Mouse (Mus musculus): ENCODE data around the gene Fxyd1. TPM values are rescaled to one million over a fixed set of nuclear protein-coding genes. Genes with fewer than 3 reads are reported as not detected.

The Fxyd1 gene
- polyA plus RNA-seq, 1 experiment from 2014 or later, result 71.8 TPM

GRCm38 (mm10) chr7:31052251-31052635 is 4.8 kb downstream of the Fxyd1 start:
- Histone ChIP-seq H3K9me3 (ENCODE audit: control insufficient read depth, low read length) (no peaks in the 10 kb centered on the region), H3K27ac (ENCODE audit: low read depth) (no peak overlapping the region), H3K27me3 (replicated peaks; ENCODE audit: control insufficient read depth, insufficient read depth, low read length) (peaks cover 56% of the 10 kb centered on the region), H3K36me3 (ENCODE audit: control insufficient read depth, insufficient read depth, low read length) (no peaks in the 10 kb centered on the region), H3K4me1 (replicated peaks; ENCODE audit: control insufficient read depth, insufficient read depth, low read length) (peaks cover 56% of the 10 kb centered on the region), H3K9ac (ENCODE audit: low read length) (no peak overlapping the region), H3K4me3 (ENCODE audit: low read depth, low read length) (peak overlapping the region; percentile 10; the same call in 1 of the 2 replicates), H3K4me2 (ENCODE audit: low read length) (peak overlapping the region; percentile 41)
- DNase-seq (ENCODE audit: low spot score) (no peak), ATAC-seq (replicated peaks; ENCODE audit: low FRiP score, low TSS enrichment, low read depth) (no peak)
- 6% methylated on average over 22 of the region's 22 CpGs for WGBS

GRCm38 (mm10) chr7:31051321-31052021 is 5.5 kb downstream of the Fxyd1 start, which contains the start of gene Fxyd7:
TSS of gene Fxyd7 (minus strand) at chr7:31051467.
- Histone ChIP-seq H3K4me3 (ENCODE audit: low read depth, low read length) (peak within 1 kb of the TSS; percentile 16; the same call in 1 of the 2 replicates), H3K36me3 (ENCODE audit: control insufficient read depth, insufficient read depth, low read length) (no peaks in the 10 kb centered on the region), H3K27me3 (replicated peaks; ENCODE audit: control insufficient read depth, insufficient read depth, low read length) (peaks cover 56% of the 10 kb centered on the region), H3K9me3 (ENCODE audit: control insufficient read depth, low read length) (no peaks in the 10 kb centered on the region), H3K4me2 (ENCODE audit: low read length) (peak within 1 kb of the TSS; percentile 41), H3K4me1 (replicated peaks; ENCODE audit: control insufficient read depth, insufficient read depth, low read length) (peaks cover 56% of the 10 kb centered on the region), H3K27ac (ENCODE audit: low read depth) (no peak within 1 kb of the TSS), H3K9ac (ENCODE audit: low read length) (0 out of 2 replicates have a peak within 1 kb of the TSS, but pooled peaks have one; percentile 8)
- DNase-seq (ENCODE audit: low spot score) (no peak), ATAC-seq (replicated peaks; ENCODE audit: low FRiP score, low TSS enrichment, low read depth) (no peak)
- 2% methylated on average over 27 of the region's 28 CpGs for WGBS

GRCm38 (mm10) chr7:31050921-31051320 is 6.1 kb downstream of the Fxyd1 start:
- Histone ChIP-seq H3K4me1 (replicated peaks; ENCODE audit: control insufficient read depth, insufficient read depth, low read length) (peaks cover 55% of the 10 kb centered on the region), H3K27ac (ENCODE audit: low read depth) (no peak overlapping the region), H3K4me3 (ENCODE audit: low read depth, low read length) (peak overlapping the region; percentile 16; the same call in 1 of the 2 replicates), H3K9ac (ENCODE audit: low read length) (0 out of 2 replicates have a peak overlapping the region, but pooled peaks have one; percentile 8), H3K36me3 (ENCODE audit: control insufficient read depth, insufficient read depth, low read length) (no peaks in the 10 kb centered on the region), H3K9me3 (ENCODE audit: control insufficient read depth, low read length) (no peaks in the 10 kb centered on the region), H3K27me3 (replicated peaks; ENCODE audit: control insufficient read depth, insufficient read depth, low read length) (peaks cover 56% of the 10 kb centered on the region), H3K4me2 (ENCODE audit: low read length) (peak overlapping the region; percentile 41)
- ATAC-seq (replicated peaks; ENCODE audit: low FRiP score, low TSS enrichment, low read depth) (no peak), DNase-seq (ENCODE audit: low spot score) (no peak)
- 7% methylated on average over 9 of the region's 9 CpGs for WGBS

- under 1% methylated on average over 6 of the region's 6 CpGs for WGBS
- Histone ChIP-seq H3K4me3 (ENCODE audit: low read depth, low read length) (0 out of 2 replicates have a peak overlapping the region, but pooled peaks have one; percentile 16), H3K36me3 (ENCODE audit: control insufficient read depth, insufficient read depth, low read length) (no peaks in the 10 kb centered on the region), H3K9me3 (ENCODE audit: control insufficient read depth, low read length) (no peaks in the 10 kb centered on the region), H3K9ac (ENCODE audit: low read length) (0 out of 2 replicates have a peak overlapping the region, but pooled peaks have one; percentile 8), H3K4me2 (ENCODE audit: low read length) (peak overlapping the region; percentile 41), H3K27me3 (replicated peaks; ENCODE audit: control insufficient read depth, insufficient read depth, low read length) (peaks cover 56% of the 10 kb centered on the region), H3K4me1 (replicated peaks; ENCODE audit: control insufficient read depth, insufficient read depth, low read length) (peaks cover 52% of the 10 kb centered on the region), H3K27ac (ENCODE audit: low read depth) (no peak overlapping the region)
- ATAC-seq (replicated peaks; ENCODE audit: low FRiP score, low TSS enrichment, low read depth) (no peak), DNase-seq (ENCODE audit: low spot score) (no peak)
Observed at GRCm38 (mm10) chr7:31050487-31050886, 6.5 kb downstream of the Fxyd1 start.

GRCm38 (mm10) chr7:31049846-31050281 is 7.1 kb downstream of the Fxyd1 start:
- Histone ChIP-seq H3K9me3 (ENCODE audit: control insufficient read depth, low read length) (no peaks in the 10 kb centered on the region), H3K4me2 (ENCODE audit: low read length) (peak overlapping the region; percentile 41), H3K4me3 (ENCODE audit: low read depth, low read length) (0 out of 2 replicates have a peak overlapping the region, but pooled peaks have one; percentile 16), H3K36me3 (ENCODE audit: control insufficient read depth, insufficient read depth, low read length) (no peaks in the 10 kb centered on the region), H3K27ac (ENCODE audit: low read depth) (no peak overlapping the region), H3K4me1 (replicated peaks; ENCODE audit: control insufficient read depth, insufficient read depth, low read length) (peaks cover 46% of the 10 kb centered on the region), H3K9ac (ENCODE audit: low read length) (no peak overlapping the region), H3K27me3 (replicated peaks; ENCODE audit: control insufficient read depth, insufficient read depth, low read length) (peaks cover 59% of the 10 kb centered on the region)
- 1% methylated on average over 12 of the region's 15 CpGs for WGBS
- no peak for ATAC-seq (replicated peaks; ENCODE audit: low FRiP score, low TSS enrichment, low read depth)
- DNase-seq (ENCODE audit: low spot score), result no peak

- Histone ChIP-seq H3K4me2 (ENCODE audit: low read length) (peak overlapping the region; percentile 41), H3K36me3 (ENCODE audit: control insufficient read depth, insufficient read depth, low read length) (no peaks in the 10 kb centered on the region), H3K4me1 (replicated peaks; ENCODE audit: control insufficient read depth, insufficient read depth, low read length) (peaks cover 40% of the 10 kb centered on the region), H3K9ac (ENCODE audit: low read length) (no peak overlapping the region), H3K9me3 (ENCODE audit: control insufficient read depth, low read length) (no peaks in the 10 kb centered on the region), H3K27me3 (replicated peaks; ENCODE audit: control insufficient read depth, insufficient read depth, low read length) (peaks cover 61% of the 10 kb centered on the region), H3K4me3 (ENCODE audit: low read depth, low read length) (0 out of 2 replicates have a peak overlapping the region, but pooled peaks have one; percentile 16), H3K27ac (ENCODE audit: low read depth) (no peak overlapping the region)
- WGBS, result 17% methylated on average over 5 of the region's 5 CpGs
- no peak for DNase-seq (ENCODE audit: low spot score)
- ATAC-seq (replicated peaks; ENCODE audit: low FRiP score, low TSS enrichment, low read depth), result no peak
Observed at GRCm38 (mm10) chr7:31049135-31049845, 7.7 kb downstream of the Fxyd1 start.

GRCm38 (mm10) chr7:31042431-31042910 is 14.5 kb downstream of the Fxyd1 start, which contains the start of gene Fxyd5:
TSS of gene Fxyd5 (minus strand) at chr7:31042481.
- Histone ChIP-seq H3K27me3 (replicated peaks; ENCODE audit: control insufficient read depth, insufficient read depth, low read length) (peaks cover 25% of the 10 kb centered on the region), H3K27ac (ENCODE audit: low read depth) (no peak within 1 kb of the TSS), H3K36me3 (ENCODE audit: control insufficient read depth, insufficient read depth, low read length) (no peaks in the 10 kb centered on the region), H3K4me2 (ENCODE audit: low read length) (peak within 1 kb of the TSS; percentile 47), H3K4me1 (replicated peaks; ENCODE audit: control insufficient read depth, insufficient read depth, low read length) (0 out of 2 replicates have a peak, but pooled peaks cover 7% of the 10 kb centered on the region), H3K4me3 (ENCODE audit: low read depth, low read length) (peak within 1 kb of the TSS; percentile 30), H3K9me3 (ENCODE audit: control insufficient read depth, low read length) (no peaks in the 10 kb centered on the region), H3K9ac (ENCODE audit: low read length) (0 out of 2 replicates have a peak within 1 kb of the TSS, but pooled peaks have one; percentile 14)
- 31% methylated on average over 10 of the region's 10 CpGs for WGBS
- no peak for ATAC-seq (replicated peaks; ENCODE audit: low FRiP score, low TSS enrichment, low read depth)
- DNase-seq (ENCODE audit: low spot score), result no peak

- DNase-seq (ENCODE audit: low spot score), result no peak
- peak overlapping the region; percentile 47 for H3K4me2 ChIP-seq (ENCODE audit: low read length)
- no peaks in the 10 kb centered on the region for H3K36me3 ChIP-seq (ENCODE audit: control insufficient read depth, insufficient read depth, low read length)
- peak overlapping the region; percentile 30 for H3K4me3 ChIP-seq (ENCODE audit: low read depth, low read length)
- 3% methylated on average over 28 of the region's 28 CpGs for WGBS
- H3K27ac ChIP-seq (ENCODE audit: low read depth), result no peak overlapping the region
- ATAC-seq (replicated peaks; ENCODE audit: low FRiP score, low TSS enrichment, low read depth), result 0 out of 2 replicates have a peak, but pooled peaks have one; percentile 34
- peaks cover 25% of the 10 kb centered on the region for H3K27me3 ChIP-seq (replicated peaks; ENCODE audit: control insufficient read depth, insufficient read depth, low read length)
- 0 out of 2 replicates have a peak overlapping the region, but pooled peaks have one; percentile 14 for H3K9ac ChIP-seq (ENCODE audit: low read length)
- H3K9me3 ChIP-seq (ENCODE audit: control insufficient read depth, low read length), result no peaks in the 10 kb centered on the region
- H3K4me1 ChIP-seq (replicated peaks; ENCODE audit: control insufficient read depth, insufficient read depth, low read length), result 0 out of 2 replicates have a peak, but pooled peaks cover 7% of the 10 kb centered on the region
Observed at GRCm38 (mm10) chr7:31041662-31042315, 15.2 kb downstream of the Fxyd1 start.
